Mouse (Mus musculus) adipocyte (in vitro differentiated cells): Measurements from ENCODE around the gene Gm16181.
A peak's percentile ranks its signal among the peaks of the same experiment; 100 is the strongest.
"Not testable (repeated sequence)": the region's sequence is repeated elsewhere in the genome, so short reads cannot be mapped to it uniquely, and the experiment has no call there.

Source experiments
- DNase-seq: peaks from one replicate; pipeline ENCODE4 v3.0.0-alpha.2; 2016; ENCODE audit warnings: low spot score

Gm16181 gene

GRCm38 (mm10) chr17:35232659-35233058 is 12.0 kb downstream of the Gm16181 start:
- DNase-seq: no peak

- peak; percentile 47 for DNase-seq
These were observed 12.7 kb downstream of the Gm16181 start, which contains the start of gene Atp6v1g2 for GRCm38 (mm10) chr17:35233114-35233980. Atp6v1g2 (plus strand) TSS chr17:35233660.

GRCm38 (mm10) chr17:35234090-35234489 is 13.5 kb downstream of the Gm16181 start:
- not testable (repeated sequence) for DNase-seq

GRCm38 (mm10) chr17:35234903-35235302 is 14.3 kb downstream of the Gm16181 start:
- no peak for DNase-seq

- peak; percentile 99 for DNase-seq
These were observed 15.2 kb downstream of the Gm16181 start, which contains the start of gene Nfkbil1 for GRCm38 (mm10) chr17:35235614-35236389. Nfkbil1 (minus strand) TSS chr17:35235792.

GRCm38 (mm10) chr17:35236390-35236746 is 15.7 kb downstream of the Gm16181 start:
- peak; percentile 93 for DNase-seq

GRCm38 (mm10) chr17:35236996-35237395 is 16.4 kb downstream of the Gm16181 start:
- no peak for DNase-seq

GRCm38 (mm10) chr17:35237504-35237903 is 16.9 kb downstream of the Gm16181 start:
- no peak for DNase-seq

GRCm38 (mm10) chr17:35239700-35240099 is 19.1 kb downstream of the Gm16181 start:
- DNase-seq: peak; percentile 53

- peak; percentile 72 for DNase-seq
These were observed 20.0 kb downstream of the Gm16181 start for GRCm38 (mm10) chr17:35240384-35241304.

- peak; percentile 97 for DNase-seq
These were observed 20.8 kb downstream of the Gm16181 start, which contains the start of gene Ddx39b for GRCm38 (mm10) chr17:35241305-35242014. Ddx39b (plus strand) TSS chr17:35241746.

GRCm38 (mm10) chr17:35242015-35242941 is 21.6 kb downstream of the Gm16181 start:
- peak; percentile 80 for DNase-seq

GRCm38 (mm10) chr17:35243086-35243485 is 22.5 kb downstream of the Gm16181 start:
- peak; percentile 76 for DNase-seq

- no peak for DNase-seq
These were observed 24.4 kb downstream of the Gm16181 start for GRCm38 (mm10) chr17:35244999-35245398.

- no peak for DNase-seq
These were observed 25.3 kb downstream of the Gm16181 start for GRCm38 (mm10) chr17:35245731-35246623.

- DNase-seq: no peak
These were observed 26.5 kb downstream of the Gm16181 start for GRCm38 (mm10) chr17:35247144-35247543.

- DNase-seq: no peak
These were observed 28.4 kb downstream of the Gm16181 start for GRCm38 (mm10) chr17:35248986-35249385.

- no peak for DNase-seq
These were observed 29.0 kb downstream of the Gm16181 start for GRCm38 (mm10) chr17:35249451-35250197.
